Mouse (Mus musculus): ENCODE measurements around the gene Calr4.

DNA sequence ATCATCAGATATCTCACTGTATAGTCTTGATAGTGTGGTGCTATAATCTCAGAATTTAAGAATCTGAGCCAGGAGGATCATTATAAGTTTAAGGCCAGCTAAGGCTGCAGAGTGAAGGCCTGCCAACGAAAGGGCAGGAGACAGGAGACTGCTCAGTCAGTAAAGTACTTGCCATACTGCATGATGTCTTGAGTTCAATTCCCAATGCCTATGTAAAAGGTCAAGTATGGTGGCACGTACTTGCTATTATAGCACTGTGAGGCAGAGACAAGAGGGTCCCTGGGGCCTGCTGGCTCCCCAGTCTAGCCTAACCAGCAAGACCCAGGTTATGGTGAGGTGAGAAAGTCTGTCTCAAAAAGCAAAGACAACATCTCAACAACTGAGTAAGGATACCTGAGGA, at the start of gene Calr4:
- no peak for TF ChIP-seq CTCF (IDR thresholded peaks at IDR 0.05; ENCODE audit: low read depth)
- TF ChIP-seq EP300 (optimal IDR thresholded peaks at IDR 0.05) = no peak

Data from stomach, postnatal 0 days (tissue).